Mouse (Mus musculus): ENCODE results near the gene Kcnt1.

The Kcnt1 gene

GRCm38 (mm10) chr2:25877736-25878268 lies 14.3 kb downstream of the Kcnt1 start:
- no peak for DNase-seq (ENCODE audit: extremely low spot score, low read depth, low spot score)

DNA sequence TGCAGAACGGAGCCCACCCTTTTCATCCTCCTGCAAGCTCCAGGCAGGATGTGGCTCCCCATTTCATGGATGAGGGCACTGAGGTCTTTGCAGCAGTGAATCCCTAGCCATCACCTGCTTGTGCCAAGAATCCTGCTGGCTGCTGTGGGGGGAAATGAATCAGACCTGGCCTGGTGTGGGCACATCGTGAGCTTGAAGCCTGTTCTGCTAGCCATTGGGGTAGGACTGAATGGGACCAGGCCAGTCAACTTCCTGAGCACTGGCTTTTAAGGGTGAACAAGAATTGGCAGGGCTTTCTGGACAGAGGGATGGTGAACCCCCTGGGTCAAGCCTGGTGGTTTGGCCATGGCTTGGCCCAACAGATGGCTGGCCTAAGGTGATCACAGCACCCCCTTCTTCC lies 15.0 kb downstream of the Kcnt1 start:
- no peak for DNase-seq (ENCODE audit: extremely low spot score, low read depth, low spot score)

DNA sequence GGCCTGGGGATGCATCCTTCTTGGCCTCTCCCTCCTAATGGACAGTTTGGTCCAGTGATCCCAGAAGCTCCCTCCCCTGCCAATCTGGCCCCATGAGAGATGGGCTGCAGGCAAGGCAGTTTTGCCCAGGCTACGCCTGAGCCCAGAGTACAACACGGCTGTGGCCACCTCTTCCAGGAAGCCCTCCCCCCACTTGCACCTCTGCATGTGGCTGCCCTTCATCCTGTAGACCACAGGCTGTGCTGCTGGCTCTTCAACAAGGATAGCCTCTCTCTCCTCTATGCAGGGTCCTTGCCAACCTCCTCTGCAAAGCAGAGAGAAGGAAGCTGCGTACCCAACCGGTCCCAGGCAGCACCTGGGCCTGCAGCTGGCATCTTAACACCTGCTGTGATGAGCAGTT lies 15.5 kb downstream of the Kcnt1 start:
- no peak for DNase-seq (ENCODE audit: extremely low spot score, low read depth, low spot score)

GRCm38 (mm10) chr2:25882276-25882675 lies 18.7 kb downstream of the Kcnt1 start:
- DNase-seq (ENCODE audit: extremely low spot score, low read depth, low spot score) = no peak

DNA sequence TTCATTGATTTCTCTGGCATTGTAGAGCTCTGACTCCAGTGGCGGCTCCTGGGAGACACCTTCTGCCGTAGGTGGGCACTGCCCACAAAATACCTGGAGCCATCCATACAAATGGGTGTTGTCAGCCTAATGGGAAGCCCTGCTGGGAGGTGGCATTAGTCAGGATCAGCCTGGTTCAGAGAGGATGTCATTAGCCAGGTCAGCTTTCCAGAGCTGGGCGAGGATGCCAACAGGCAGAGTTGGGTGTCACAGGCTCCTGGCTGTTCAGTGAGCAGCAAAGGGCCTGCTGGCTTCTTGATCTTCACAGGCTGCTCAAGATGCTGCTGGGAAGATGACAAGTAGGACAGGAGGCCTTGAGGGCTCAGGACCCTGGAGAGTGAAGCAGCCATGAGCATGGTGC lies 21.2 kb downstream of the Kcnt1 start:
- DNase-seq (ENCODE audit: extremely low spot score, low read depth, low spot score) = no peak

DNA sequence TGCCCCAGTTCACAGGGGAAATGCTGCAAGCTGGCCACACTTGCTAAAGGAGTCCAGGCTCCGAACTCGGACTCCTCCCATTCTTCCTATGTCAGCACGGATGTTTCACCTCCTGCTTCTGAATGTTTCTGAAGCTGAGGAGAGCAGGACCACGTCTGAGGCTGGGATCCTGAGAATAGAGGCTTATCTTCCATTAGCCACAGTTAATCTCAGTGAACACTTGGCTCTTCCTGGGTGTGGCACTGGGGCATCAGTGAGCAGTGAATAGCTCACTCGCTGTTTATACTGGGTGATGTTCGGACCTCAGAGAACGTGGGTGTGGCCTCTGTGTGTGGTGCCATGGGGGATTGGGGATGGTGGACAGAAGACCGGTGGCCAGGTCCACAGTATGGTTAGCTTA lies 23.7 kb downstream of the Kcnt1 start:
- DNase-seq (ENCODE audit: extremely low spot score, low read depth, low spot score) = no peak

DNA sequence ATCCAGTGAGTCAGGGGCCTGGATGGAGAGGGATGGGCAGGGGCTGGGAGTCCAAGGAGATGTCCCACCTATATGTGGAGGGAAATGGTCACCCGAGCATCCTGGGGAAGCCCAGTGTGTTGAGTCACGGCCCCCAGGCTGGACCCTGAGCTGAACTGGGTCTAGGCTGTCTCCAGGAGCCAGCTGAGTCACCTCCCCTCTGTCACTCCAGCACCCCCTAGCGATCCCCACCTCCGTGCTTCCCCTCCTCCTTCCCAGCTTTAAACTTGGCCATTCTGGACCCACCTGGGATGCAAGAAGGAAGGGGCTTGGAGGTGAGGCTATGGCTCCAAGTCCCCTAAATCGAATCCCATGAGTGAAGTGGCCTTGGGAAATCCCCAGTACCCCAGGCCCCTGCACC lies 24.6 kb downstream of the Kcnt1 start:
- DNase-seq (ENCODE audit: extremely low spot score, low read depth, low spot score) = no peak

- no peak for DNase-seq (ENCODE audit: extremely low spot score, low read depth, low spot score)
Observed at GRCm38 (mm10) chr2:25892440-25892839, 28.9 kb downstream of the Kcnt1 start.

- no peak for DNase-seq (ENCODE audit: extremely low spot score, low read depth, low spot score)
Observed at GRCm38 (mm10) chr2:25898970-25899369, 35.4 kb downstream of the Kcnt1 start.

DNA sequence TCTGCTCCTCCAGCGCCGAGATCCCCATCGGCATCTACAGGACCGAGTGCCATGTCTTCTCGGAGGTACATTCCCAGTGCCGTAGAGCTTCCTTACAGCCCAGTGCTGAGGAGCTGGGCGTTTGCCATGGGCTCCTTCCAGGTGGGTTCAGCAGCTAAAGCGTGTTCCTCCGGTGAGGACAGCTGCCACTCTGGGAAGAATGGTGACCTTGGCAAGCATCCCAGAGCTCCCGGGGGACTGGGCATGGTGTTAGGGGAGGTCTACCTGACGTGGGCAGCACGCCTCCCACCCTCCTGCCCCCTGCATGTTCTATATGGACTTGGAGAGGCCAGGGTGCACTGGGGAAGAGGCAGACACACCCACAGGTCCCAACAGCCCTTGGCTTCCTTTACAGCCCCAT lies 46.3 kb downstream of the Kcnt1 start:
- DNase-seq (ENCODE audit: extremely low spot score, low read depth, low spot score) = no peak

- no peak for DNase-seq (ENCODE audit: extremely low spot score, low read depth, low spot score)
Observed at GRCm38 (mm10) chr2:25913247-25913646, 49.7 kb downstream of the Kcnt1 start.

DNA sequence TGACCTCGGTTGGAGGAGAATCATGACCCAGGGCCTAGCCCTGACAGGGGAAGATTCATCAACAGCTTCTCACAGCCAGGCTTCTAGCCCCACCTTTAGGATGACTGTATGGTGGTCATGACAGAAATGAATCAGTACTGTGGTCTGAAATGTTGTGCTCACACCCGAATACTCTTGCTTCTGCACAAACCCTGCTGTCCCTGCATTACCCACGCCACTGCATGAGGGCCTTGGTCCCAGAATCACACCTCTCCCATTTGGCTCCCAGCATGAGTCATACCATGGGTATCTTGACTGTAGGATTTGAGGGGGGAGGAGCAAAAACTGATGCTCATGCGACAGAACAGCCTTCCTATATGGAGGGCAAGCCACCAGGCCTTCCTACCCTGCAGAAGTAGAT lies 50.7 kb downstream of the Kcnt1 start:
- no peak for DNase-seq (ENCODE audit: extremely low spot score, low read depth, low spot score)

DNA sequence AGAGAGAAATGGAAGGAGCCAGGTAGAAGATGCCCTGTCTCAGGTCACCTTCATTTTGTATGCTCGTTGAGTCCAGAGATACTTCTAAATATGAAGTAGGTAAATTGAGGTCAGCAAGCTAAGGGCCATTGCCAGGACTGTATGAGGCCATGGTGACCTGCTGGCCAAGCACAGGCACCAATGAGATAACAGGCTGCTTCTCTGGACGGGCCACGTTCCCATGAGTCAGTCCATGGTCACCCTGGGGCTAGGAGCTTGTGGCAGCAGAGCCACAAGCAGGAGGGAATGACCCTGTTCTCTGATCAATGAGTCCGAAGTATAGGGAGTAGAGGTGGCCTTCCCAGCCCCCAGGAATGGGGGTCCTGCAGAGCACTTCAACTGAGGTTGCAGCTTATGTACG lies 51.3 kb downstream of the Kcnt1 start:
- no peak for DNase-seq (ENCODE audit: extremely low spot score, low read depth, low spot score)

DNA sequence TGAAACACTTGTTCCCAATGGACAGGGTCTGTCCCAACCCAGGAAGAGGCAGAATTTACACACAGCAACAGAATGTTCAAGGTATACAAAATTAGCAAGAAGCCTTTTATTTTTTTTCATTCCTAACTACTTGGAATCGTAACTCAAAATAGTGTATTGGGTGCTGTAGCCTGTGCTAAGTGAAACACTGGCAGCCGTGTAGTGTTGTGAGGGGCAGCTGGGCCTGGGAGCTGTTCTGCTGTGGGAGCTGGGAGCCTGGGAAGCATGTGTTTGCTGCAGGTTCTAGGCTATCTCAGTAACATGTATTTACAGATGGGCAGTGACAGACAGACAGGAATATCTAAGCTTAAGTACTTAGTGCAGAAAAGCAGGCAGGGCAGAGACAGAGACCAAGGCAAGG lies 54.9 kb downstream of the Kcnt1 start:
- no peak for DNase-seq (ENCODE audit: extremely low spot score, low read depth, low spot score)

- DNase-seq (ENCODE audit: extremely low spot score, low read depth, low spot score) = no peak
Observed at GRCm38 (mm10) chr2:25919972-25920371, 56.4 kb downstream of the Kcnt1 start.

- DNase-seq (ENCODE audit: extremely low spot score, low read depth, low spot score) = no peak
Observed at GRCm38 (mm10) chr2:25923799-25924198, 60.3 kb downstream of the Kcnt1 start.

DNA sequence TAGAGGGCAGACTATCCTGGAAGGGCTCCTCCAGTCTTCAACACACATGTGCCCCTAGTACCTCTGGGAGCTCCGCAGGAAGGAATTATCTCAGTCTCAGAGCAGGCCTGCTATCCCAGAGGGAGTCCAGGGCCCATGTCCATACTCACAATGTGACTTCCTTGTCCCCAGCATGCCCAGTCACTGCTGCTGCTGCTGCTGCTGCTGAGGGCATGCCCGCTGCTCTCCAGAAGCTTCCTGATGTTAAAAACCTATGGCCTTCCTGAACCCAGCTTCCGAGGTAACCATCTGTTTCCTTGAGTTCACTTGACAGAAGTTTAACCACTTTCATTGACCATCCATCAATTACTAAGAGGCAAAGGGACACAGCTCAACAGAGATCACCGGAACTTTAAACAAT lies 61.4 kb downstream of the Kcnt1 start:
- DNase-seq (ENCODE audit: extremely low spot score, low read depth, low spot score) = no peak

- no peak for DNase-seq (ENCODE audit: extremely low spot score, low read depth, low spot score)
Observed at GRCm38 (mm10) chr2:25927821-25928220, 64.3 kb downstream of the Kcnt1 start.

DNA sequence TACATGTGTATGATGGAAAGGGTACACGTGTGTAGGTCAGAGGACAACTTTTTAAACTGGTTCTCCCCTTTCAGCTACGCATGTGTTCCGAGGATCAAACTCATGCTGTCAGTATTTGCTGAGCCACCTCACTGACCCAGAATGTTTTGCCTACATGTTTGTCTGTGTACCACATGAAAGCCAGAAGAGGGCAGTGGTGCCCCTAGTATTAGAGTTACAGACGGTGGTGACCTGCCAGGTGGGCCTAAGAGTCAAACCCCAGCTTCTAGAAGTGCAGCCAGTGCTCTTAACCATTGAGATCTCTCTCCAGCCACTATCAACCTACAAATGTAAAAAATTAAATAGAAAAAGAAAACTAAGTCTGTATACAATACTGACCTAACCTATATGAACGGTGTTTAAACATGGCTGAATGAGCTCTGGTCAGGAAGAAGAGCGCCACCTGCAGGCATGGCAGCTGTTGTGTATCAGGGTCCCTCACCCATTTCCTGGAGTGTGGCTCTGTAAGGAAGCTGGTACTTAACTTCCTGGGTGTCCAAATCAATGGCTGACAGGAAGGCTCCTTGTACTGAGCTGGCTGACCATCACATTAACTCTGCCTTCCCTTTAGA lies 67.8 kb downstream of the Kcnt1 start:
- DNase-seq (ENCODE audit: extremely low spot score, low read depth, low spot score) = no peak

DNA sequence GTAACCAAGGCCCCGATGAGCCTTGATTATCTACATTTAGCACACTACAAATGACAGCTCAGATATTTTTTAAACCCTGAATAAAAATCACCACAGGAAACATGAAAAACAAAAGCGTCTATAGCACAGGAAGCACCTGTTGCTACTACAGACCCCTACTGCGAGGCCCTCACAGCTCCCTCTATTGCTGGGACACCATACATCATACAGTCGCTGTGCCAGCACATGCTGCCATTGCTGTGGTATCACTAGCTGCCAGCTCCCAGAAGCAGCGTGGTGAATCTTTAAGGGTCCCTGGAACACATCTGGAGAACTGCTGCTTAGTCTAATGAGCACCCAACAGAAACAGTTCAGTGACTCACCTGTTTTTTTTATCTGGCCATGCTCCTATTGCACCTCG lies 77.0 kb downstream of the Kcnt1 start:
- DNase-seq (ENCODE audit: extremely low spot score, low read depth, low spot score) = no peak

DNA sequence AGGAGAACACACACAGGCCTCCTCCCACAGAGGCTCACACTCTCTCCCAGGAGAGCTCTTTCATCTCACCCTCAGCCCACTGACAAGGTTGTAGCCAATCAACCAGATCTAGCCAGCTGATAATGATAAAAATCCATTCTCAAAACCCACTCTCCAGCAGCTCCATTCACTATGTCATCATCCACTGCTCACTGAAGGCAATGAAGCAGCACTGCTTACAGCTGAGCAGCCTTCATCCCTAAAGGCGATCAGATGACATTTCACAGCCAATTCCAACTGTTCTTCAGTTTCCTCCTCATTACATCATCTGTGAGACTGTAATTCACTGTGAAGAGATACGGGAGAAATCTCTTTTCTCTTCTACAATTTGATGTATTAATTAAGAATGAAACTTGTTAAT lies 80.3 kb downstream of the Kcnt1 start:
- DNase-seq (ENCODE audit: extremely low spot score, low read depth, low spot score) = no peak

DNA sequence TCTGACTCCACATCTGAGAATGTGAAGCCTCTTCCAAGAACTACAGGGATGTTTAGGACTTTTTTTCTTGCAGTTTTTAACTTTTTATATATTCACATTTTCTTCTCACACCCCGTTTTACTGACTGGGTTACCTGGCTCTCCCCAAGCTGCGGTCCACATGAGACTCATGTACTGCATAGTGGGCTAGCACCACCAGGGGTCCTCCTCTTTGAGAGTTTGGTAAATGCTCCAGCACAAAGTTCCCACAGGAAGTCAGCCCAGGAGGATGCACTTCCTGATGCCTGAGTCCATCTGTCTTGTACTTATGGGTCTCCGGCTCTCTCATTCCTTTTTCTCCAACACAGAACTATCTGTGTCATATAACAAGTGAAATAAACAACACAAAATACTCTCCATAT lies 84.4 kb downstream of the Kcnt1 start:
- no peak for DNase-seq (ENCODE audit: extremely low spot score, low read depth, low spot score)

DNA sequence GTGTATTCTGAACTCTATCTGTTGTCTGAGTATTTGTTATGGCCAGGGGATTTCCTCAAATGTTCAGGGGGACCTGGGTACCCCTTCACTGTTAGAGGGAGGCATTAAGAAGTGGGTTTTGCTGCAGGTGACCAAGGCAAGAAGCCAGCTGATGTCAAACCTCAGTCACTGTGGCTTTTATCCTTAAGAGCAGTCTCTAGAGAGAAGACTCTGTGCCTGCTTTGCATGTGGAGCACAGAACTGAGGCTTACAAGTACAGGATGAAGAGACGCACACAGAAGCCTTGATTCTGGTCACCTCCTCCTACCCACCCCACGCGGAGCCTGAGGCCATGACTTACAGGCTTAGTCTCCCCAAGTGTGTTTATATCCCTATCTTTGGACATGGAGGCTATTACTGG lies 85.8 kb downstream of the Kcnt1 start:
- DNase-seq (ENCODE audit: extremely low spot score, low read depth, low spot score) = no peak

All from hindlimb bud, embryonic 11.5 days (tissue).